Mouse (Mus musculus) testis, postnatal 14 days (tissue): ENCODE results near the gene Acrbp.
"Not testable (repeated sequence)": the region's sequence is repeated elsewhere in the genome, so short reads cannot be mapped to it uniquely, and the experiment has no call there.

Experiments used
- DNase-seq: peaks from one replicate; pipeline ENCODE4 v3.0.0; 2021; ENCODE audit warnings: low spot score

Gene Acrbp

GRCm38 (mm10) chr6:125049678-125050077 lies at the start of gene Acrbp:
Gene Acrbp, plus strand, starts transcription at chr6:125049689.
- peak; percentile 68 for DNase-seq

GRCm38 (mm10) chr6:125003706-125004105 lies 45.8 kb upstream of the Acrbp start:
- DNase-seq = no peak

GRCm38 (mm10) chr6:125005086-125005485 lies 44.4 kb upstream of the Acrbp start:
- no peak for DNase-seq

- no peak for DNase-seq
Observed at GRCm38 (mm10) chr6:125008060-125008459, 41.4 kb upstream of the Acrbp start.

GRCm38 (mm10) chr6:125008586-125009128 lies 40.8 kb upstream of the Acrbp start:
- peak; percentile 98 for DNase-seq

GRCm38 (mm10) chr6:125009129-125009180 lies 40.5 kb upstream of the Acrbp start, which contains the start of gene Zfp384:
Gene Zfp384, plus strand, starts transcription at chr6:125009145.
- no peak for DNase-seq

GRCm38 (mm10) chr6:125009181-125010073 lies 40.1 kb upstream of the Acrbp start:
- peak; percentile 82 for DNase-seq

- no peak for DNase-seq
Observed at GRCm38 (mm10) chr6:125017682-125018081, 31.8 kb upstream of the Acrbp start.

- not testable (repeated sequence) for DNase-seq
Observed at GRCm38 (mm10) chr6:125030532-125030931, 19.0 kb upstream of the Acrbp start.

GRCm38 (mm10) chr6:125031604-125032003 lies 17.9 kb upstream of the Acrbp start:
- no peak for DNase-seq

- DNase-seq = no peak
Observed at GRCm38 (mm10) chr6:125038666-125039065, 10.8 kb upstream of the Acrbp start.

- no peak for DNase-seq
Observed at GRCm38 (mm10) chr6:125039131-125039530, 10.4 kb upstream of the Acrbp start.

- peak; percentile 89 for DNase-seq
Observed at GRCm38 (mm10) chr6:125039533-125040153, 9.8 kb upstream of the Acrbp start, which contains the start of gene Ing4. Gene Ing4, plus strand, starts transcription at chr6:125039760.

- DNase-seq = no peak
Observed at GRCm38 (mm10) chr6:125040221-125040620, 9.3 kb upstream of the Acrbp start.

- DNase-seq = no peak
Observed at GRCm38 (mm10) chr6:125041047-125041446, 8.4 kb upstream of the Acrbp start.

GRCm38 (mm10) chr6:125042081-125042480 lies 7.4 kb upstream of the Acrbp start:
- no peak for DNase-seq

GRCm38 (mm10) chr6:125046691-125047090 lies 2.8 kb upstream of the Acrbp start:
- DNase-seq = no peak

GRCm38 (mm10) chr6:125051237-125051636 lies 1.7 kb downstream of the Acrbp start:
- peak; percentile 59 for DNase-seq

- no peak for DNase-seq
Observed at GRCm38 (mm10) chr6:125061493-125061892, 12.0 kb downstream of the Acrbp start.

- no peak for DNase-seq
Observed at GRCm38 (mm10) chr6:125062511-125062910, 13.0 kb downstream of the Acrbp start.

GRCm38 (mm10) chr6:125063906-125064305 lies 14.4 kb downstream of the Acrbp start:
- DNase-seq = no peak

GRCm38 (mm10) chr6:125065223-125065622 lies 15.7 kb downstream of the Acrbp start:
- not testable (repeated sequence) for DNase-seq

- DNase-seq = no peak
Observed at GRCm38 (mm10) chr6:125067571-125067995, 18.1 kb downstream of the Acrbp start, which contains the start of gene Lpar5. Gene Lpar5, plus strand, starts transcription at chr6:125067920.
